Mouse (Mus musculus) neural tube, embryonic 11.5 days (tissue): ENCODE data around the gene Gm20388. TPM values are rescaled to one million over a fixed set of nuclear protein-coding genes. Genes with fewer than 3 reads are reported as not detected.

Experiments used
- ATAC-seq: fragments of 200-750 bp; cut with Nextera tagmentation; 2 replicates; pipeline ENCODE4 v1.8.0; 2017; ENCODE audit warnings: moderate number of reproducible peaks, mild to moderate bottlenecking, moderate TSS enrichment, moderate library complexity; ENCODE audit not compliant: insufficient read depth, low FRiP score, low TSS enrichment
- DNase-seq: peaks from one replicate; pipeline ENCODE4 v3.0.0-alpha.2; 2015; ENCODE audit warnings: low spot score
- H3K27ac ChIP-seq: fragments of 300-500 bp; sonication (generic); 2 replicates; pipeline ENCODE4 v1.5.1; 2014; ENCODE audit warnings: low read depth, mild to moderate bottlenecking, low read length
- H3K27me3 ChIP-seq: fragments of 300-500 bp; sonication (generic); 2 replicates; pipeline ENCODE4 v1.6.1; 2014; ENCODE audit warnings: mild to moderate bottlenecking, low read length, mixed read lengths; ENCODE audit not compliant: control insufficient read depth, insufficient read depth
- H3K36me3 ChIP-seq: fragments of 300-500 bp; sonication (generic); 2 replicates; pipeline ENCODE4 v1.6.1; 2014; ENCODE audit warnings: mild to moderate bottlenecking, low read length, moderate library complexity, mixed read lengths; ENCODE audit not compliant: control insufficient read depth, insufficient read depth
- H3K4me1 ChIP-seq: fragments of 300-500 bp; sonication (generic); 2 replicates; pipeline ENCODE4 v1.6.1; 2014; ENCODE audit warnings: low read length, mixed read lengths; ENCODE audit not compliant: control insufficient read depth, insufficient read depth
- H3K4me2 ChIP-seq: fragments of 300-500 bp; sonication (generic); 2 replicates; pipeline ENCODE4 v1.6.1; 2014; ENCODE audit warnings: low read depth, mild to moderate bottlenecking, moderate library complexity
- H3K4me3 ChIP-seq: fragments of 300-500 bp; sonication (generic); 2 replicates; pipeline ENCODE4 v1.5.1; 2014; ENCODE audit warnings: low read depth, low read length
- H3K9ac ChIP-seq: fragments of 300-500 bp; sonication (generic); 2 replicates; pipeline ENCODE4 v1.6.1; 2014; ENCODE audit warnings: mild to moderate bottlenecking, low read length
- H3K9me3 ChIP-seq: fragments of 300-500 bp; sonication (generic); 2 replicates; pipeline ENCODE4 v1.6.1; 2016; ENCODE audit warnings: low read length; ENCODE audit not compliant: control insufficient read depth
- WGBS: fragments of 180-500 bp; shearing (Covaris S2); extraction: QIAGEN DNeasy Blood & Tissue Kit; methylation state at CpG from one replicate; pipeline ENCODE4 v1.1.7; 2014; 5-methylcytosine and 5-hydroxymethylcytosine counted together
- polyA plus RNA-seq: library from polyadenylated mRNA; unstranded; fragments of >200 nt; fragmentation: Nextera tagmentation; extraction: Ambion mirVana; gene quantifications from 2 replicates; pipeline ENCODE4 v1.2.1, GENCODE M21; 2014

Gene Gm20388
- polyA plus RNA-seq, 1 experiment from 2014 or later = not detected

DNA sequence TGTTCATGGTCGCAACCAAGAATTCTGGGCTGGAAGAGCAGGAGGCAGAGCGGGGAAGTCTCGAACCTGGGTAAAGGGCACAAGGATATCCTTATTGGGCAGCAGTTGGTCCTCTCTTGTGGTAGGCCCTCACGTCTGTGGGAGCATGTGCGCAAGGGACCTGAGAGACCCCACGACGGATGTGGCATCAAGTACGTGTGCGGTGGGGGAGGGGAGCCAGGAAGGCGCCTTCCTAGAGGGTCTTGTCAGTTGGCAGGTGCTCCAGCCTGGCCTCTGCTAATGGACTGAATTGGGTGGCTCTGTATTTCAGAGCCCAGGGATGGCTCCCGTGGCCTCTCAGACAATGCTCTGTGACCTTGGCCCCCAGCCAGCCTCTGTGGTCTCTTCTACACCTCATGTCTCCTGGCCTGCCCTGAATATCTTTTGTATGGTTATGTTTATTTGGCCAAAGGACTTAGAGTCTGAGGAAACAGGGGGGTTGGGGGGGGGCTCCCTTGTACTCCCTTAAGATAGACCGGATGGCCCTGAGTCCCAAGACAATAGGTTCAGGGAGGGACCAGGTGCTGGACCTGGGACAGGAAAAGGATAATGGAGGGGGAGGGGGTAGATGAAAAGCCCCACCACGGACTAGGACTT, 563.2 kb downstream of the Gm20388 start:
- Histone ChIP-seq H3K4me3 (no peak overlapping the region), H3K36me3 (no peaks in the 10 kb centered on the region), H3K27ac (no peak overlapping the region), H3K27me3 (no peaks in the 10 kb centered on the region), H3K4me1 (peaks cover 34% of the 10 kb centered on the region), H3K9me3 (no peaks in the 10 kb centered on the region), H3K4me2 (no peak overlapping the region), H3K9ac (no peak overlapping the region)
- WGBS = 85% methylated on average over 13 of the region's 13 CpGs
- DNase-seq (no peak), ATAC-seq (no peak)

DNA sequence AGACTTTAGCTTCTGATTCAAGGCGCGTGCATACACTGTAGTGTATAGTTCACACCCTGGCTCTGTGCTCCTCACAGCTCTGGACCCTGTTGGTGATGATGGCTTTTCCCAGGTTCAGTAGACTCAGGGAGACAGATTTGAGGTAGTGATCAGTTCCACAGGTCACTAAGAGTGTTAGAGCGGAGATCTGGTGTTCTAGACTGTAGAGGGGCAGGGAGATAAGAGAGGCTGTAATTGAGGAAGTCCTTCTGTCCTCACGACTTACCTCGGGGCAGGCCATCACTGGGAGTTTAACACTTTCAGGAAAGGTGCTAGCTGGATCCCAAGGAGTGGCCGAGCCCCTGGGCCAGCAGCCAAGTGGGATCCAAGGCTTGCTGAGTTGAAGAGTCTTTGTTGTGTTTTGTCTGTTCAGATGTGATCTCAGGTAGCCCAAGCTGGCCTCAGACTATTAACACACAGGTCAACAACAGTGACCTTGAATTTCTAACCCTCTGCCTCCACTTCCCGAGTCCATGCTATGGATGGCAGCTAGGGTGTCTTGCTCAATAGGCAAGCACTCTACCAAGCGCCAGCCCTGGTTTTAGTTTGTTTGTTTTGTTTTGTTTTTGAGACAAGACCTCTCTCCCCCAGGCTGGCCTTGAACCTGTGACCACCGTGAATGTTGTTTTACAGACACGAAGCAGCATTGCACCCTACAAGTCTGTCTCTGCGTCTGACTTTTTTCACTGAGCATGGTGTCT, 564.0 kb downstream of the Gm20388 start:
- WGBS = 79% methylated on average over 11 of the region's 11 CpGs
- no peak overlapping the region for H3K27ac ChIP-seq
- H3K4me1 ChIP-seq = peaks cover 34% of the 10 kb centered on the region
- no peaks in the 10 kb centered on the region for H3K9me3 ChIP-seq
- no peaks in the 10 kb centered on the region for H3K27me3 ChIP-seq
- H3K9ac ChIP-seq = no peak overlapping the region
- DNase-seq = no peak
- no peak overlapping the region for H3K4me3 ChIP-seq
- no peak overlapping the region for H3K4me2 ChIP-seq
- no peaks in the 10 kb centered on the region for H3K36me3 ChIP-seq
- ATAC-seq = no peak

DNA sequence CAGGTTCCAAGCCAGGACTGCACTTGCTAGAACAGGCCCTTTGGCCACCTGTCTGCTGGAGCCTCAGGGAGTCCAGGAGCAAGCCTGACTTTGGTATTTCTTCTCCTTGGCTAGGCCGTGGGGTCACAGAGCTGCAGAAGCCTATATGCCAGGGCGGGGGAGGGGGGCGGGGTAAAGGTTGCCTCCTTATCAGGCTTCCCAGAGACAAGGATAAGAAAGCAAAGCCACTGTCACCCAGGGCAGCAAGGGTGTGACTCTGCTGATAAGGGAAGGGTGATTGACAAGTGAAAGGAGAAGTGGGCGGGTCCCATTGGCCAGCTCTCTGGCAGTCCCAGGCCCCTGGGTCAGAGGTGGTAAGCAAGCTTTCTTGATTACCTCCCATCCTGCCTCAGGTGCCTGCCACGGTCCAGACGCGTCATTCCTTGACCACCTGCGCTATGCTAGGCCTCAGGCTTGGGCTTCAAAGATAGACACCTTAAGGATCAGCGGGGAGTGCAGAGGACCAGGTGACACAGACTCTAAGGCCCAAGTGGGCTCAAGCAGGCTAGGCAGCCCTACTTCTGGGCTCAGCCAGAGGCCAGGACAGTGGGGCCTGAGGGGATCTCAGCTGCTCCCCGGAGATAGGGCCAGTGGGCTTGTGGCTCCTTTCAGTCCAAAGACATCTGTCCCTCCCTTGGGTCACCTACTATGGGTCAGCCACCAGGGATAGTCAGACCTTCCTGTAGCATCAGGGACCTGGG, 565.0 kb downstream of the Gm20388 start:
- no peaks in the 10 kb centered on the region for H3K9me3 ChIP-seq
- peak overlapping the region; percentile 46; the same call in 1 of the 2 replicates for H3K27ac ChIP-seq
- ATAC-seq (no peak), DNase-seq (no peak)
- H3K9ac ChIP-seq = no peak overlapping the region
- no peaks in the 10 kb centered on the region for H3K27me3 ChIP-seq
- H3K4me2 ChIP-seq = no peak overlapping the region
- no peak overlapping the region for H3K4me3 ChIP-seq
- WGBS = 74% methylated on average over 10 of the region's 10 CpGs
- H3K4me1 ChIP-seq = peaks cover 34% of the 10 kb centered on the region
- no peaks in the 10 kb centered on the region for H3K36me3 ChIP-seq

DNA sequence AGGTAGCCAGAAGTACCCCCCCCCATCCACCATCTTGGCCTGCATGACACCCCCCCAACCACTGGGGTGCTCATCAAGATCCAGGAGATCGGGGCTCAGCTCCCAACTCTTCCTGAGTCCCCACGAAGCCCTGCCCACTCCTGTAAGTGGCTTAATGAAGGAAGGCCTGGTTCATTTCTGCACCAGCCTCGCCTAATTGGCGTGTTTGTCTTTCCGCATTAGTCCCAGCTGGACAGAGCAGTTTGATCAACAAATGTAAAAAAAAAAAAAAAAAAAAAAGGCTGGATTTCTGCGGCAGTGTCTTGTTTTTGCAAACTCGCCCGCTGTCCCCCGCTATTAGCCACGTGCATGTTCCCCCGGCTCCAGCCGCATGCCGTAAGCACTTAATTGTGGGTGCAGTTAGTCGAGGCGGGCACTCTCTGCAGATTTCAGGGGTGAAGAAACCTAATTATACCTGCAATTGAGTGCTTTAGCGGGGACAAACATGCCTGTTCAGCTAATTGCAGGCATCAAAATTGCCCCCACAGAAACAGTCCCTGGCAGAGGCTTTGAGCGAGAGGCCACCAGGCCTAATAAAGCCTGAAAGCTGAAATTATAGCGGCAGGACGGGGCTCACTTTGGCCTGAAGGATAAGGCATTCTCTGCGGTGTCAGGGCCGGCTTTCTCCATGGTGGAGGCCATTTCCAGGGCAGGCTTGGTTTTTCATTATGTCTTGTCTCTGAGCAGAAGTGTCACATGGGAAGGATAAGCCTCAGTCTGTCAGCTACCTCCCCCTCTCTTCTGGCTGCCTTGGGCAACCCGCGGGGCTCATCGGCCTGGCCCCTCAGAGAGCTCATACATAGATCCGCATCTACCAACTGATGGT, 566.3 kb downstream of the Gm20388 start:
- no peaks in the 10 kb centered on the region for H3K27me3 ChIP-seq
- no peak overlapping the region for H3K4me3 ChIP-seq
- no peaks in the 10 kb centered on the region for H3K9me3 ChIP-seq
- peaks cover 28% of the 10 kb centered on the region for H3K4me1 ChIP-seq
- 38% methylated on average over 25 of the region's 25 CpGs for WGBS
- no peaks in the 10 kb centered on the region for H3K36me3 ChIP-seq
- peak overlapping the region; percentile 32 for H3K9ac ChIP-seq
- no peak for ATAC-seq
- H3K27ac ChIP-seq = peak overlapping the region; percentile 80
- H3K4me2 ChIP-seq = no peak overlapping the region
- DNase-seq = peak; percentile 39

DNA sequence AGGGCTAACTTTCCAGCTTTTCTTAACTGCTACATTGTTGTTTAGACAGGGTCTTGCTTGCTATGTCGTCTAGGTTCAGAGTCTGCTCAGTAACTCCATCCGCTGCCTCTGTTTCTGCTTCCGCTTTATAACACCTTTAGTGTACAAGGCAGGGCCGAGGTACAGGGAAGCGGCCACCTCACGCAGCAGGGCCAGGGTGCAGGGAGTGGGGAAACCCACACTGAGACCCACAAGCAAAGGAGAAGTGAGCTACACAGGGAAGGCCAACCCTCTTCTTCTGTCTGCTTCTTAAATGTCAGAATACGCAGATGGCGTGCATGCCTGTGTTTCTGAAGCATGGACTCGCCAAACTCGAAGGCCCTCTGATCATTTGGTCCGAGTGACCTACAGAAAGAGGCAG, 568.1 kb downstream of the Gm20388 start:
- H3K27me3 ChIP-seq = no peaks in the 10 kb centered on the region
- DNase-seq (no peak), ATAC-seq (no peak)
- no peak overlapping the region for H3K27ac ChIP-seq
- peaks cover 27% of the 10 kb centered on the region for H3K4me1 ChIP-seq
- H3K9me3 ChIP-seq = no peaks in the 10 kb centered on the region
- H3K4me2 ChIP-seq = no peak overlapping the region
- no peak overlapping the region for H3K9ac ChIP-seq
- H3K36me3 ChIP-seq = no peaks in the 10 kb centered on the region
- 87% methylated on average over 11 of the region's 11 CpGs for WGBS
- no peak overlapping the region for H3K4me3 ChIP-seq

DNA sequence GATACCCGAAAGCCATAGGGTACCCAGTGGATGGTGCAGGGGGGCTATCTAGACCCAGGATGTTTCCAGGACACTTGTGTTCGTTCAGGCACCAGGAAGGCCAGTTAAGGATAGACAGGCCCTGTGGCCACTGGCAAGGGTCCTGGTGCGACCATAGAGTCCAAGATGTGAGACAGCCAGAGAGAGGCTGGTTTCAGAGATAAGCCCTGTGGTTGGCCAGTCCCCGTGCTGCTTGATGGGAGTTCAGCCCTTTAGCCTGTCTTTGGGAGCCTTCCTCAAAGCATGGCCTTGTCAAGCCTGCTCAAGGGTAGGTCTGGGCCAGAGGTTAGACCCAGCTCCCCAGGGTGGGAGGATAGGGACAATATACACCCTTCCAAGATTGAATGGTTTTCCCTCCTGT, 569.0 kb downstream of the Gm20388 start:
- peaks cover 35% of the 10 kb centered on the region for H3K4me1 ChIP-seq
- H3K27me3 ChIP-seq = no peaks in the 10 kb centered on the region
- no peak overlapping the region for H3K4me2 ChIP-seq
- no peak overlapping the region for H3K4me3 ChIP-seq
- H3K36me3 ChIP-seq = no peaks in the 10 kb centered on the region
- 86% methylated on average over 4 of the region's 4 CpGs for WGBS
- no peak overlapping the region for H3K27ac ChIP-seq
- no peaks in the 10 kb centered on the region for H3K9me3 ChIP-seq
- H3K9ac ChIP-seq = no peak overlapping the region
- DNase-seq (no peak), ATAC-seq (no peak)

DNA sequence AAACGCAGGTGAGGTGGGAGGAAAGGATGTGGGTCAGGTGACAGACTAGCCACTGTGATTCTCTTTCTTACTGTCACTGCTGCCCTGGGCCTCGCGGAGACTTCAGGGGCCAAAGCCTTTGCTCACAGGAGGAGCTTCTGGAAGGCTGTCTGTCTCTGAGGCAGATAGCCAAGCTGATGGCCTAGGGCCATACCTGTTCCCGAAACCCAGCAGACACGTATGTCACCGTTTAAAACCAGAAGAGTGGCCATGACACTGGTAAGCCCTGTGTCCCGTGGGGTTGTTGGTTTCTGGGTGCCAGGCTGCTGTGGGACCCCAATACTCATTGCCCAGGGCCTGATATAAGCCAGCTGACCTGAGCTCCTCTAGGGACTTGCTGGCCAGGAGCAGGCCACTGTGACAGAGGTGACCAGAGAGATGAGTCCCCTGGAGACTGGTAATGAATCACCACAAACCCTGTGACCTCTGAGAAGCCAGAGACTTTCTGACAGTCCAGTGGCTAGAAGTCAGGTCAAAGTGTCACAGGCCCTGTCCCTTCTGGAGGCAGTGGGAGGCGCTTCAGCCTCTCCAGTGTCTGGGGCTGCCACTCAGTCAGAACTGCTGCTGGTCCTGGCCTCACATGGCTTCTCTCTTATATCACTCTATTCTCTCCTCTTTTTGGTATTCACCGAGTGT, 571.5 kb downstream of the Gm20388 start:
- H3K4me2 ChIP-seq = no peak overlapping the region
- ATAC-seq (no peak), DNase-seq (no peak)
- no peak overlapping the region for H3K27ac ChIP-seq
- H3K4me3 ChIP-seq = no peak overlapping the region
- no peaks in the 10 kb centered on the region for H3K9me3 ChIP-seq
- H3K9ac ChIP-seq = no peak overlapping the region
- WGBS = 66% methylated on average over 9 of the region's 9 CpGs
- peaks cover 40% of the 10 kb centered on the region for H3K4me1 ChIP-seq
- H3K36me3 ChIP-seq = no peaks in the 10 kb centered on the region
- no peaks in the 10 kb centered on the region for H3K27me3 ChIP-seq

DNA sequence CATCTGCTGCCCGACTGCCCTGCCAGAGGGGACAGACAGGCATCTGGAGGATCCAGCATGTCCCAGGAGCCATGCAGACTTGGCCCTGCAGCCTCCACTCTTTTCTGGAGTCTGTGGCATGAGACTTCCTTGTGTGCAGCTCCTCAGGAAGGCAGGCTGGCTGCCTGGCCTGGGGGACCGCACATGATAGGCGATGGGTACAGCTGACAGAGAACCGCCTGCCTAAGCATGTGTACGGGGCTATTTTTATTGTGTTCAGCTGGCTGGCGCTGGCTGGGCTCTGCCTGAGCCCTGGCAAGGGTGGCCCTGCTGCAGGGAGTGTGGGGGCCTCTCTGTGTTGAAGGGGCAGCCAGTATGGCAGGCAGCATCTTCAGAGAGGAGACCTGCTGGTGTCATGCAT, 573.8 kb downstream of the Gm20388 start:
- H3K27me3 ChIP-seq = no peaks in the 10 kb centered on the region
- DNase-seq = no peak
- peaks cover 35% of the 10 kb centered on the region for H3K4me1 ChIP-seq
- H3K9ac ChIP-seq = no peak overlapping the region; the same call in 1 of the 2 replicates
- ATAC-seq = no peak
- H3K4me2 ChIP-seq = no peak overlapping the region
- no peaks in the 10 kb centered on the region for H3K36me3 ChIP-seq
- no peak overlapping the region for H3K27ac ChIP-seq
- WGBS = 70% methylated on average over 6 of the region's 6 CpGs
- H3K9me3 ChIP-seq = no peaks in the 10 kb centered on the region
- no peak overlapping the region for H3K4me3 ChIP-seq
